Mouse (Mus musculus) adipocyte (in vitro differentiated cells): ENCODE measurements at regions not wholly inside any gene's neighbourhood (a gene's known extent, or its start where the extent isn't known, plus 50 kb on each side); places are given as distances from the start of the nearest gene placed in this dataset.
"Not testable (repeated sequence)": the region's sequence is repeated elsewhere in the genome, so short reads cannot be mapped to it uniquely, and the experiment has no call there.

ENCODE experiments used
- DNase-seq: peaks from one replicate; pipeline ENCODE4 v3.0.0-alpha.2; 2016; ENCODE audit warnings: low spot score

DNA sequence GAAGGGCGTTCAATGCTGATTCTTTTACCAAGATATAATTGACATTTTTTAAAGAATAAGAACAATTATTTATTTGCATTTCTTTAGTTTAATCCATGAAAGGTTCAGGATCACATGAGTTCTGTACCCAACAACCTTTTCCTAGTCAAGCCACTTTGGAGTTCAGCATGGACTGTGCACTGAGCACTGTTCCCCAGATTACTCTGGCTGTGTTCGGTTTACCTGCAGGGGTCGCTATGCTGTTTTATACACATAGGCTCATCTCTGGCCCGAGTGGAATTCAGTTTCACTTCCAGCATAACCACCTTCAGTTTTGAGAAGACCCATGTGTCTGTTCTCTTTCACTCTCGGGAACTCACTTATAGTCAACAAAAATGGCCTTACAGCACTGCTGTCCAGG, 93.5 kb upstream of the Smarcad1 start:
- not testable (repeated sequence) for DNase-seq

DNA sequence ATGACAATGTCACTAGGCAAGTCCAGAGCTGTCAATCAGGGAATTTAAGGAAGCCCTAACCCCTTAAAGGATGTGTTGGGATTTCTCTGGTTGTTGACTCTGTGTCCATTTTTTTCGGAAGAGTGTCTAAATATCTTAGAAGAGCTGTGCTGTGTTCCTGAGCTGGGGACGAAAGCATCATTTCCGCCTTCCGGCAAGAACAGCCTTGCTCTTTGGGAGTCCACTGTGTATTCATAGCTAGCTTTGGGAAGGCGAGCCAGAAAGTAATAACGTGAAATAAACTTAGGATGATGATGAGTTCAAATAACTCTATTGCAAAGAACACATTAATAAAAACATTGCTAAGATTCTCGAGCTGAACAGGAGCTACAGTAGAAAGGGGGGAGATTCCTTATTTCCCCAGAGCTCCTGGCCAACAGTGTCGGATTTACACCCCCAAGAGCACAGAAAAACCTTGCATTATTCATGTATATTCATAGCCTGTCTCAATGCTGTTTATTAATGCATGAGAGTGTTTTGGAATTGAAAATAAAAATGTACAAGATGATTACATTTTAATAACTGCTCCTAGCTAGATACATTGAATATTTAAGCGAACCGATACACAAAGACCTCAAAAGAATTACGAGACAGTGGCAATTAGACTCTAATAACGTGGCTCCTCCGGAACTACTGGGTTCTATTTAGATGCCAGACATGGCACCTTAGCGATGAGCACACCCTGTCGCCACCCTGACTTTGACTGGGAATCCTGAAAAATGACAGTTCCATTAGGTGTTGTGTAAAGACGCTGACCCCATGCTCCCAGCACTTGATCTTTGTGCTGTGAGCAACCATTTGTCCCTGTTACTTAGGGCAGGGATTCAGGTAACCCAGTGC, 80.5 kb upstream of the Smarcad1 start:
- no peak for DNase-seq

DNA sequence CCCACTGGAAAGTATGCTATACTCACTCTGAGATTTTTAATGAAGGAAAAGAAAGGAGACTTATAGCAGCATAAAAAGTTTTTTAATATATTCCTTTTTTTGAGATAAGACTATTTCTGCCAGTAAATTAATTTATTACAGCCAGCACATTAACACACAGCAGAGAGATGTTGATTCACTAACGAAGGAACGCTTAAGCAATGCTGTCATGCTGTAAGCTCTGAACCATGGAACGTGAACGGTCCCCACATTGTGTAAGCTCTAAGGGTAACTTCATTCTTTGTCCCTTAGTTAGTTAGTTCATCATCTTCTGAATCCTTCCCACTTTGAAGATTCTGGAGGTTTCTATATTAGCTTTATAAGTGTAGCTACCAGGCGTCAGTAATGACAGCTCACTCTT, 79.8 kb upstream of the Smarcad1 start:
- DNase-seq: no peak

DNA sequence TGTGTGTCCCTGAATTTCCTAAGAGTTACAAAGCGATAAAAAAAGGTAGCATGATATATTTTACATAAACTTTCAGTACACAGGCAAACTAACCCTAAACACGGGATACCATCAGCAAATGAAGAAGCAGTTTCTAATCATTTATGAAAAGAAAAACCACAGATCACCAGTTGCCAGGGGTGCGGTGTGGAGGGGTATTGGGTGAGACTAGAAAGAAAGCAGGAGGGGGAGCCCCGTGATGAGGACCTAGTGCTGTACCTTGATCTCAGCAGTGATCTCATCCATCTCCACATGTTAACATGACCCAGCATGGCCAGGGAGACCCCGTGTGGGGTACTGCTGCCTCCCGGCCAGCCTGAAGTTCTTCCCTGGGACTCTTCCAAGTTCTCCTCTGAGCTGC, 77.7 kb upstream of the Smarcad1 start:
- DNase-seq: no peak

DNA sequence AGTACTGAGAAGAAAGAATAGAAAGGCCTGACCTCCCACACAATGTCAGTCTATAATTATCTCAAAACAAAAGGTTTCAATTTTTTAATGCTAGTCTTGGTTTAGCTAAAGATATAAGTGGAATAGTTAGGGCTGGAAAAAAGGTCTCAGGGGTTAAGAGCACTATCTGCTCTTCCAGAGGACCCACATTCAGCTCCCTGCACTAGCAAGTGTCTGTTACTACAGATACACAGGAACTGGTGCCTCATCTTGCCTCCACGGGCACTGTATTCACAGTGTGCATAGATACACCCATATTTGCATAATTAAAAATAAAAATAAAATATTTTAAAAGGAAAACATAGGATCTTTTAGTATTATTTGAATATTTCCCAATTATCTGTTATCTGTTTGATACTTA, 77.2 kb upstream of the Smarcad1 start:
- DNase-seq: no peak

DNA sequence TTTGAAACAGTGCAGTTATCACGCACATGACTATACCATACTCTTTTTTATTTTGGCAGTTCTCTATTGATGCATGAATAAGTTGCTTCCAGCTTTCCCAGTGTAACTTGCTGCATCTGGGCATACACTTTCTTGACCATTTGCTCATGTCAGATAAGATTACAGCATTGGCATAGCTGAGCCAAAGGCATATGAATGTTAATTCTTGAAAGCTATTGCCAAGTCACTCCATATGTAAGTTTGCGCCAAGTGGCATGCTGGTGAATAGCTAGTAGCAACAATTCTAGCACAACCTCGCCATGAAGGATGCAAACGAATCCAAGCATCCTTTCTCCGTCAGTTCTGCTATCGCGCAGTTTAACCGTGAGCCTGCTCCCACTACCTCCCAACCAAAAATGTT, 72.2 kb upstream of the Smarcad1 start:
- DNase-seq: no peak

DNA sequence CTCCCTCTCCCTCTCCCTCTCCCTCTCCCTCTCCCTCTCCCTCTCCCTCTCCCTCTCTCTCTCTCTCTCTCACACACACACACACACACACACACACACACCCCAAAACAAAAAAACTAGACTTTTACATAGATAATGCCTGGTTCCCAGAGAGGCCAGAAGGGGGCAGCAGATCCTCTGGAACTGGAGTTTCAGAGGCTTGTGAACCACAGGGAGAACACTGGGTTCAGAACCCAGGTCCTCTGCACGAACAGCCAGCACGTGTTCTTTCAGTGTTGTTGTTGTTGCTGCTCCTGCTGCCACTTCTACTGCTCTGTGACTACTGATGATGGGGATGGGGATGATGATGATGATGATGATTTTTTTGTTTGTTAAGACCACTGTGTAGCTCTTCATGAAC, 68.4 kb upstream of the Smarcad1 start:
- peak; percentile 22 for DNase-seq

DNA sequence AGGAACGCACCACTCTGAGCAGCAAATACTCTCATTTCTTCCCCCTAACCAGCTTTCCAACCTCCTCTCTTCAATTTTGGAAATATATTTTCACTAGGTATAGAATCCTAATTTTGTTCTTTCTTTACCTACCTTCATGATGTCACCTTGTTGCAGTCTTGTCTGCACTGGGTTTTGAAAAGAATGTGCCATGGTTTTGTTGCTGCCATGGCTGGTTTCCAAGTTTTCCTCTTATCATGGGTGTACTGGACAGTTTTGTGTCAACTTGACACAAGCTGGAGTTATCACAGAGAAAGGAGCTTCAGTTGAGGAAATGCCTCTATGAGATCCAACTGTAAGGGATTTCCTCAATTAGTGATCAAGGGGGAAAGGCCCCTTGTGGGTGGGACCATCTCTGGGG, 67.9 kb upstream of the Smarcad1 start:
- not testable (repeated sequence) for DNase-seq

DNA sequence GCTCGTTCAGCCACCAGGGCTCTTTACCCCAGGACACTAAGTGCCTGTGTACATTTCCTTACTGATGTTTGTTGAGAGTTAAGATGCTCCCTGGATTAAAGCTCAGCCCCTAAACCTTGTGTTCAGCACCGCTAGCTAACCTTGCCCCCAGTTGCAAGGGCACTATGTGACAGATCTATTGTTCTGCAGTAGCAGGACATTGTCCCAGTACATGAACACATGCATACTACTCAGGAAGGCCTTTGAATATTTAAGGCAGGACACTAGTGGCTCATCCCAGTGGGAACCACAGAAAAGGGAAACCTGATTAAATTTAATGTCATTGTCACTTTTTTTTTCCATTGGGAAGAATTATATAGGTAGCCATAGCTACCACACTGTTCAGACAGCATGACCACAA, 60.3 kb upstream of the Smarcad1 start:
- DNase-seq: no peak
